Mouse (Mus musculus) left cerebral cortex, adult 2 months (tissue): Measurements from ENCODE around the gene Utp3. TPM values are rescaled to one million over a fixed set of nuclear protein-coding genes. Genes with fewer than 3 reads are reported as not detected.
"Not testable (repeated sequence)": the region's sequence is repeated elsewhere in the genome, so short reads cannot be mapped to it uniquely, and the experiment has no call there.

Experiments used
- DNase-seq, 2 experiments: peaks; one replicate each; pipeline ENCODE4 v3.0.0; 2021 to 2022; ENCODE audit warnings: low spot score in 2 of 2, mixed read lengths in 1 of 2; ENCODE audit errors: extremely low spot score in 1 of 2
- H3K27ac ChIP-seq: fragments of 200-600 bp; 2 replicates; pipeline ENCODE4 v1.8.1; 2022
- H3K4me3 ChIP-seq: fragments of 200-600 bp; 2 replicates; pipeline ENCODE4 v1.8.1; 2022
- CTCF ChIP-seq: fragments of 200-600 bp; IDR thresholded peaks from 2 replicates; pipeline ENCODE4 v1.8.1; 2022; ENCODE audit warnings: antibody characterized with exemption, mild to moderate bottlenecking, moderate library complexity
- intact Hi-C: fragments of 180-260 bp; cut with DNase I; formaldehyde crosslinking; loops from one replicate; pipeline ENCODE4 v1.15.1; 2025
- long read RNA-seq, 2 experiments: library from polyadenylated mRNA; stranded (forward); transcript quantifications; one replicate each; pipeline ENCODE4 v2.0.0; 2021; ENCODE audit warnings: borderline mapping rate in 2 of 2
- total RNA-seq, 2 experiments: library from RNA; stranded (reverse); gene quantifications; 2 replicates each; pipeline ENCODE4 v1.2.3; 2021

The Utp3 gene
- total RNA-seq, result 10 to 100 TPM; 25.8 to 31.5 TPM
- long read RNA-seq, experiment 1, transcript Utp3-201 (1 exons, 1,629 nt), result major isoform, 11 of 11 reads
- long read RNA-seq, experiment 1, partial matches to known transcripts, result 0 of 11 reads
- long read RNA-seq, experiment 1, other reads (novel, unspliced or antisense), result 0 of 11 reads
- long read RNA-seq, experiment 2, transcript Utp3-201 (1 exons, 1,629 nt), result major isoform, 8 of 8 reads
- long read RNA-seq, experiment 2, partial matches to known transcripts, result 0 of 8 reads
- long read RNA-seq, experiment 2, other reads (novel, unspliced or antisense), result 0 of 8 reads

DNA sequence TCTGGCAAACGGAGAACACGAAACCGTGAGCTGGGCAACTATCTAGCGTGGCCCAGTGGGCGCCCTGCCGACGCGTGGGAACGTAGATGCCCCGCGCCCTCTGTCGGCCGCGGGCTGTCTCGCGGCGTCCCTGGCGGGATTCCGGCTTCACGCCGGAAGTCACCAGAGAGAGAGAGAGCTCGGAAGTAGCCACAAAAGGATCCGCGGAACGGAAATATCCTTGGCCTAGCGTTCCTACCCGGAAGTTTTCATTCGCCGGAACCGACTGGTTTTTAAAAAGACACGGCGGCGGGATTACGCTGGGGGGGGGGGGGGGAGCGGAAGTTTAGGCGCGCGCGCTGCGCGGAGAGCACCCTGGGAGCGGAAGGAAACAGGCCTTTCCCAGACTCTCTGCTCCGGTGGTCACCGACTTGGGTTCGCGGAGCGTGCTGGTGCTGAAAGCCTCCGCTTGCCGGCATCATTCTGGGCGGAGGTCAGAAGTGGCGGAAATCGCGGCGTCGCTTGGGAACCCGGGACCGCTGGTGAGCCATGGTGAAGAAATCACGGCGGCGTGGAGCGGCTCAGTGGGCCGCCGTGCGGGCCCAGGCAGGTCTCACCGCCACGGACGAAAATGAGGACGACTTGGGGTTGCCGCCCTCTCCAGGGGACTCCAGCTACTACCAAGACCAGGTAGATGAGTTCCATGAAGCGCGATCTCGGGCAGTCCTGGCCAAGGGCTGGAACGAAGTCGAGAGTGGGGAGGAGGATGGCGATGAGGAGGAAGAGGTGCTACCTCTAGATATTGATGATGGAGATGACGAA is at the start of gene Utp3:
TSS of gene Utp3 (plus strand) at position 377 of the 801 bp plus-strand sequence.
- intact Hi-C loops, result loop anchor here (5.0 kb wide), 2 partner anchors 33 to 123 kb away; partner anchors contain the start of gene Grsf1
- Histone ChIP-seq H3K27ac (peak within 1 kb of the TSS; percentile 94), H3K4me3 (peak within 1 kb of the TSS; percentile 89)
- DNase-seq, result peak; percentile 94 to 95
- TF ChIP-seq CTCF, result peak; percentile 86

DNA sequence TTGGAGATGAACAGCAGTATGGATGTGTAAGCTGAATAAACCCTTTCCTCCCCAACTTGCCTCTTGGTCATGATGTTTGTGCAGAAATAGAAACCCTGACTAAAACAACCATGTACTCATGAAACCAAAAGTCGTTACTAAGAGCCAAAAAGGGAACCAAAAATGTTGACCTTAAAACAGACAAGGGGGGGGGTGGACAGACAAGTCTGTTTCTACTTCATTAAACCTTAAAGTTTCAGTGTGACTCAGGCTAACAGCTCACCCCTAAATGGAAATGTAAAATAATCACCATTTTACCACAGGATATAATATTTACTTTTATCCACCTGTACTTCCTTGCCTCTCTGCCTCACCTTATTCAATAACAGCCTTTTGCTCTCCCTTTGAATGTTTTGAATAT is 45.7 kb upstream of the Utp3 start:
- Histone ChIP-seq H3K4me3 (no peak overlapping the region), H3K27ac (no peak overlapping the region)
- TF ChIP-seq CTCF, result no peak
- DNase-seq, result no peak
- intact Hi-C loops, result no loop called here

DNA sequence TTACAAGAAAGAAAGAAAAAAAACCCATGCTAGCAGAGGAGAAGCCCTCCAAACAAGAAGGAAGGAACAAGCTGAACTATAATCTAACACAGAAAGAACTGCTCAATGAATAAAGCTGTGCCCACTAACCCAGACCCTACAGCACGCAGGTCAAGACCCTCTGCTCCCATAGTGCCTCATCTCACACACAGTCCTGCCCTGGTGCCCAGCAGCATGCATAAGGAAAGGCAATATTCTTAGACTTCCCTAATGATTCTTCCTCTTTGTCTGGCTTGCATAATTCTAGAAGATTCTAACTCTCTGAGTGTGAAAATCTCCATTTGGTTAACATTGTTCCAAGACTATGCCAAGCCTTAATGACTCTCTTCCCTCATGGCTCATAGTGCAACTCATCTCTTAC is 45.3 kb upstream of the Utp3 start:
- intact Hi-C loops, result no loop called here
- Histone ChIP-seq H3K27ac (no peak overlapping the region), H3K4me3 (no peak overlapping the region)
- no peak for TF ChIP-seq CTCF
- DNase-seq, result no peak

DNA sequence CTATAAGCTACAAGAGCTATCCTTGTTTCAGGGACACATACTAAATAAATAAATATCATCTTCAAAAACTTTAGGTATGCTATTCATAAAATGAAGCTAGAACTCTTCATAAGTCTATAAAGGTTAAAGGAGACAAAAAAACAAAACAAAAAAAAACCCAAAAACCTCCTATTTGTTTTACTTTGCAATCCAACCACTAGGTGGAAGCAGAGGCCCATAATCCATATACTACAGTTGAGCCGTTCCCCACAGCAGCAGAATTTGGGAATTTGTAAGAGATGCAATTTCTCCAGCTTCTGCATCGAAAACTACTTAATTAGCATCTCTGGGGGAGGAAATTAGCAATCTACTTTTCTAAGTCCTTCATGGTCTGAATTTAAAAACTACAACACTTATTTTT is 35.0 kb upstream of the Utp3 start:
- no peak overlapping the region for H3K4me3 ChIP-seq
- TF ChIP-seq CTCF, result peak; percentile 74
- intact Hi-C loops, result no loop called here
- no peak overlapping the region for H3K27ac ChIP-seq
- no peak for DNase-seq

DNA sequence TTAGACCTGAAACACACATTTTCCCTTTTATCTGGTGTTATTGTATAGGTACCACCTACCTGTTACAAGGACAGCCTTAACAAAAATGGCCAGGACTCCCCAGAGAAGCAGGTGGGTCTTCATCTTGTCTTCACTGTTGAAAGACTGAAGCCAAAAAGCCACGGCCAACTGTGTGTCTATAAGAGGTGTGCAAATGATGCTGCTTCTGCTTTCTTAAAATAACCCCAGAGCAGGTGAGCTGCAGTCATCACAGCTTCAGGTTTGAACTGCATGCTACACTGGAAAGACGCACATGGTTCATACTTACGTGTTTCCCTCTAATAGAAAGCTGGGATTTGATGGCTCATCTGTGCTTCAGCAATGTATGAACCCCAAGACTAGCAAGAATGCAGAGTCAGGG is 26.6 kb upstream of the Utp3 start, which contains the start of gene Jchain:
TSS of gene Jchain (minus strand) at position 235 of the 400 bp plus-strand sequence.
- TF ChIP-seq CTCF, result no peak
- intact Hi-C loops, result no loop called here
- no peak within 1 kb of the TSS for H3K27ac ChIP-seq
- no peak within 1 kb of the TSS for H3K4me3 ChIP-seq
- no peak for DNase-seq

DNA sequence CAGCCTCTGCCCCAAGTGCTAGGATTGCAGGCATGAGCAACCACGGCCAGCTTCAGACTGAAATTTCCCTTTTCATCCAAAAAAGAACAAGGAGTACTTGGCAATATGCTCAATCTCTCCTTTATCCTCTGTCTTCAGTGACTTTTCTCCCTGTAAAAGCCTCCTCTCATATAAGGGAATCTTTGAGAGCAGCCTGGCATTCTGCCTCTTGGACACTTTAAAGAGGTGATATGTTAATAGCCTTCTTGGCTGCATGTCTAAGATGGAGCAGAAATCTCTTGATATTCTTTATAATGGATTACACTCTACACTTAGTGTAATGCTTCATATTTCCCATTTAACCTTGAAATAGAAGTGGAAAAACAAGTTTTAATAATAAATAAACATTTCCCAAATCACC is 23.4 kb upstream of the Utp3 start:
- TF ChIP-seq CTCF, result no peak
- intact Hi-C loops, result no loop called here
- no peak overlapping the region for H3K27ac ChIP-seq
- no peak for DNase-seq
- no peak overlapping the region for H3K4me3 ChIP-seq

DNA sequence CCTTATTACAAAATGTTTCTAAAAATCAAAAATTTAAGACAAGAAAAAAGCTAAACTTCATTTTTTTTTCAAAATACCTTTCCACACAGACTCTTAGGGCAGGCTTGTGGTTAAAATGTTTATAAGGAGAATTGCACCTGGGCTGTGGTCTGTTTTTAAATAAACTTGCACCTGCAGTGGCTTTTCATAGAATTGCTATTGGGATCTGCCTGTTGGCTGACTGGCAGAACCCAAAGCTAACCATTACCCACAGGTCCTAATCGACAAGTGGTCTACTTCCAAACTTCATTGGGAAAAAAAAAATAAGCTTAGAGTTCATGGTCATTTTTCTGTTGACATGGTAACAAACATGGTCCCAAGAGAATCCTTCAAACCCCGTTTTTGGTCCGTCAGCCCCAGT is 19.6 kb upstream of the Utp3 start:
- Histone ChIP-seq H3K27ac (no peak overlapping the region), H3K4me3 (no peak overlapping the region)
- intact Hi-C loops, result no loop called here
- no peak for DNase-seq
- no peak for TF ChIP-seq CTCF

DNA sequence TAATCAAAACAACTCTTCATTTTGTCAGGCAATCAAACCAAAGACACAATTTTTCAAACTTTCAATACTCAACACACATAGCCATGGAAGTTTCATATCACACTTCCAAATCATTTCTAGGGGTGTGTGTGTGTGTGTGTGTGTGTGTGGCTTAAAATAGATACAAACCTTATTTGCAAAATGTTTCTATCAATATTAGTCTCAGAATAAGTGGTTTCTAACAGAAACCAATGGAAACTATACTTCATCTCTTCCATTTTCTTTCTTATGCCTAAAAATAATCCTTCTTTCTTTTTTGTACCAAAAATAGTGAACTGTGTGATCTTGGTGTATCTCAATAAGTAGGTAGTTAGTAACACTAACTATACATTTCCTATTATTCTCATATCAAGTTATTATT is 13.4 kb upstream of the Utp3 start:
- DNase-seq, result no peak
- no peak for TF ChIP-seq CTCF
- no peak overlapping the region for H3K4me3 ChIP-seq
- intact Hi-C loops, result no loop called here
- H3K27ac ChIP-seq, result no peak overlapping the region

DNA sequence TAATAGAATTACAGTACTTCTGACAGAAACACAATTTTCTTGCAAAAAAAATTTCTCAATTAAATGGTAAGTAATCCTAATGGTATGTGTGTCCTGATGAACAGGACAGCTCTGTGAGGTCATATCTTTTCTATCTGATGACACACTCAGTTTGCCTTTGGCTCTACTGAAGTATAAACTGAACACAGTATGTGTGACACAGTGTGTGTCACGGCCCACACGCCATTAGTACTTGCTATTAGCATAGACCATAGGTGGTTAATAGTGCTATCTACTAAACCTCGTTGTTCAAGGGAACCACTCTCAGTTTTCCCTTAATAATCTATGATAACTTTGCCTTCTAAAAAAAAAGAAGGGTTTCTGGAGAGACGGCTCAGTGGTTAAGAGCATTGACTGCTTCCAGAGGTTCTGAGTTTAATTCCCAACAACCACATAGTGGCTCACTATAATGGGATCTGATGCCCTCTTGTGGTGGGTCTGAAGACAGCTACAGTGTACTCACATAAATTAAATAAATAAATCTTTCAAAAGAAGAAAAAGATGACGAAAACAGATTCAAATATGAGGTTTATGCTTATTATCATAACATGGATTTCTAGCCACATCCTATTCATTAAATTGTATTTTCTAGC is 11.5 kb upstream of the Utp3 start:
- intact Hi-C loops, result no loop called here
- TF ChIP-seq CTCF, result peak; percentile 79
- H3K27ac ChIP-seq, result no peak overlapping the region
- DNase-seq, result peak in 1 of 2 experiments; percentile 30
- no peak overlapping the region for H3K4me3 ChIP-seq

DNA sequence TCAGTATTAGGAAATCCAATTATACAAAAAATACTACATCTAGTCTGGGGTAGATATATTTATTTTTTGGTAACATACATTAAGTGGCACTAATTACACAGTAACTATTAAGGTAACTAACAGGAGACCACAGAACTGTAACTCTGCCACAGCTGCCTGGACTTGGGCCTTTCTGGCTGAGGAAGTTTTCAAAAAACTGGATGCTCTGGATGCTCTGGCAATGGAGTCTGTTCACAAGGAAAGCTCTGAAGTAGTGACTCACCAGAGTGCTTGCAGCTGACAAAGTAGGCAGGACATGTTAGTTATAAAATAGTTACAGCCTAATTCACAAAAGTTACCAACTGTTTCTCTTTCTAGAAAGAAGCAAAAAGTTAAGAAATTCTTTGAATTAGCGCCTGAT is 9.9 kb upstream of the Utp3 start:
- H3K4me3 ChIP-seq, H3K27ac ChIP-seq, DNase-seq, intact Hi-C loops: not testable (repeated sequence)

DNA sequence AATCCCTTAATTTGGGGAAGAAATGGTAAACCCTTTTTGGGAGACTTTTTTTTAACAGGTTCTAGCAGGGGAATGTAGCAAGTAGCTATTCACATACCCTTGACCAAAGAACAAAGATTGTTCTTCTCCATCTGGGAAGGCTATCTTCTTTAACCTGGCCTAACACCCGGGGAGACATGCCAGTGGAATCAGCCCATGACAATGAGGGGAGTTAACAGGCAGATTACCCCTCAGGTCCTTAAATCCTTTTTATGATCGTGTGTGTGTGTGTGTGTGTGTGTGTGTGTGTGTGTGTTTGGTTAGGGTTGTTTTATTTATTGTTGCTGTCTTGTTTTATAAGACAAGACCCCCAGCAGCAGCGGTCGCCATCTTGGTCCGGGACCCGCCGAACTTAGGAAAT is 8.7 kb upstream of the Utp3 start:
- DNase-seq, result no peak
- intact Hi-C loops, result no loop called here
- no peak for TF ChIP-seq CTCF
- Histone ChIP-seq H3K27ac (no peak overlapping the region), H3K4me3 (no peak overlapping the region)
